Mouse (Mus musculus) heart, embryonic 11.5 days (tissue): ENCODE measurements around the gene Pef1. TPM values are rescaled to one million over a fixed set of nuclear protein-coding genes. Genes with fewer than 3 reads are reported as not detected.

Source experiments
- ATAC-seq: fragments of 200-750 bp; cut with Nextera tagmentation; replicated peaks from 2 replicates; pipeline ENCODE4 v1.8.0; 2017; ENCODE audit warnings: moderate library complexity; ENCODE audit not compliant: insufficient number of reproducible peaks, low FRiP score, low TSS enrichment
- H3K27ac ChIP-seq: fragments of 300-500 bp; sonication (generic); 2 replicates; pipeline ENCODE4 v1.5.1; 2014; ENCODE audit warnings: mild to moderate bottlenecking, low read depth, low read length
- H3K27me3 ChIP-seq: fragments of 300-500 bp; sonication (generic); 2 replicates; pipeline ENCODE4 v1.6.1; 2014; ENCODE audit warnings: mild to moderate bottlenecking, low read length, mixed read lengths; ENCODE audit not compliant: control insufficient read depth, insufficient read depth
- H3K36me3 ChIP-seq: fragments of 300-500 bp; sonication (generic); 2 replicates; pipeline ENCODE4 v1.6.1; 2014; ENCODE audit warnings: mild to moderate bottlenecking, low read length, moderate library complexity, mixed read lengths; ENCODE audit not compliant: control insufficient read depth, insufficient read depth
- H3K4me1 ChIP-seq: fragments of 300-500 bp; sonication (generic); 2 replicates; pipeline ENCODE4 v1.6.1; 2014; ENCODE audit warnings: low read length; ENCODE audit not compliant: control insufficient read depth, insufficient read depth
- H3K4me2 ChIP-seq: fragments of 300-500 bp; sonication (generic); 2 replicates; pipeline ENCODE4 v1.6.1; 2014; ENCODE audit warnings: mild to moderate bottlenecking, moderate library complexity
- H3K4me3 ChIP-seq: fragments of 300-500 bp; sonication (generic); 2 replicates; pipeline ENCODE4 v1.5.1; 2014; ENCODE audit warnings: low read depth, low read length
- H3K9ac ChIP-seq: fragments of 300-500 bp; sonication (generic); 2 replicates; pipeline ENCODE4 v1.6.1; 2014; ENCODE audit warnings: mild to moderate bottlenecking, low read depth, low read length, moderate library complexity
- H3K9me3 ChIP-seq: fragments of 300-500 bp; sonication (generic); replicated peaks from 2 replicates; pipeline ENCODE4 v1.6.1; 2016; ENCODE audit warnings: low read length; ENCODE audit not compliant: control insufficient read depth
- whole genome bisulfite sequencing: fragments of 180-500 bp; shearing (Covaris S2); extraction: QIAGEN DNeasy Blood & Tissue Kit; methylation state at CpG from one replicate; pipeline ENCODE4 v1.1.7; 2014; ENCODE audit not compliant: insufficient replicate concordance; 5-methylcytosine and 5-hydroxymethylcytosine counted together
- polyA plus RNA-seq: library from polyadenylated mRNA; unstranded; fragments of >200 nt; fragmentation: Nextera tagmentation; extraction: Ambion mirVana; gene quantifications from 2 replicates; pipeline ENCODE4 v1.2.1, GENCODE M21; 2014

Gene Pef1
- polyA plus RNA-seq, 1 experiment from 2014 or later: 58.0 TPM

DNA sequence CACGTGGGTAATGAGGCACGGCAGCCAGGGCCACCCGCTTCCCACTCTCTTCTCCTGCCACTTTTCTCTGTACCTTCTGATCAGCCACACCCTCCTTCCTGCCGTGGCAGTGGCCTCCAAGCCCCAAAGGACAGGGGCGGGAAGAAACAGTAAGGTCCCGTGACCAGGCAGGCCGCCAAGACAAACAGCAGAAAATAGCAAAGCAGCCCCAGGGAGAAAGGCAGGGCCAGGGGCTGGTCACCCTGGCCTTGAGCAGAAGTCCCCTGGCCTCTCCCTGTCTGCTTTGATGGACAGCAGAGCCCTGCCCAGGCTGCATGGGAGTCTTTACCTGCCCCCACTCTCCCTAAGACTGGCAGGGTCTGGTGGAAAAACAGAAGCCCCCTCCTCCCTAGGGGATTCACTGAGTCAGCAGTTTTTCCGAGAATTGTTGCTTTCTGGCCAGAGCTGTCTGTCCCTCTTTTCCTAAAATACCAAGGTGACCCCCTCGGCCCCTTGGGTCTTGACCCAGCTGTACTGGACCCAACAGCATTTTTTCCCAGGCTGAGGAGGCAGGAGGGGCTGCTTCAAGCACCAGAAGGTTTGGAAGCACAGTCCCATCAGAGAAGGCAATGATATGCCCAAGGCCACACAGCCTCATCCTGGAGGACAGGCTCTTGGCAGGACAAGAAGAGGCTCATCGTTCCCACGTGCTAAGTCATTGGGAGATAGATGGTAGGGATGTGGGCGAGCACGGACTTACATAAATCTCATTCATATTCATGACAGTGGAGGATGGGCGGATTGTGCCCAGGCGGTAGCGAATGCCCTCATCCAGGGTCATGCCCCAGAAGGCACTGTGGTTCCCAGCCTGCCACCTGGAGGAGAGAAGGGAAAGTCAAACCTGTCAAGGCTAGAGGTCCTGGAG, 66.2 kb downstream of the Pef1 start:
- Histone ChIP-seq H3K36me3 (no peaks in the 10 kb centered on the region), H3K27me3 (no peaks in the 10 kb centered on the region), H3K4me2 (peak overlapping the region; percentile 52), H3K4me3 (no peak overlapping the region), H3K9me3 (no peaks in the 10 kb centered on the region), H3K4me1 (peaks cover 67% of the 10 kb centered on the region), H3K9ac (peak overlapping the region; percentile 56), H3K27ac (peak overlapping the region; percentile 70)
- WGBS: 45% methylated on average over 16 of the region's 16 CpGs
- ATAC-seq: peak; percentile 31; the same call in 1 of the 2 replicates

- ATAC-seq: no peak
- no peak overlapping the region for H3K27ac ChIP-seq
Measured at GRCm38 (mm10) chr4:130169411-130169971, 67.1 kb downstream of the Pef1 start.

DNA sequence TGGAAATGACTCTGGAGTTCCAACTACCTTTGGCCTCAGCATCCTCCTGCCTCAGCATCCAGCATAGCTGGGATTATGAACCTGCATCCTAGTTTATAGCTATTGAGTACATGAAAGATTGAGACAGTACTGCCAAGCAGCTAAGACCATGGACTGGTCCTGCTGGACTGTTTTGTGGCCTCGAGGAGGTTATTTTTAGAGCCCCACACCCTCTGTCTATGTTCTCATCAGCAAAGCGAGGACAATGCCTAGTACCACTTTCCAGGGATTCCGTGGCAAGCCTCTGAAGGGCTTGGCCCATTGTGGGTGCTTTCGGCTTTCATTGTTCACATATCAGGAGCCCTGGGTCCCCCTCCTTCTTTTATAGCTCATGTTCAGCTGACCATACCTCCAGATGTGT, 68.0 kb downstream of the Pef1 start:
- no peak overlapping the region for H3K4me3 ChIP-seq
- H3K36me3 ChIP-seq: no peaks in the 10 kb centered on the region
- no peaks in the 10 kb centered on the region for H3K27me3 ChIP-seq
- H3K4me1 ChIP-seq: peaks cover 78% of the 10 kb centered on the region
- no peak for ATAC-seq
- no peak overlapping the region for H3K27ac ChIP-seq
- H3K4me2 ChIP-seq: no peak overlapping the region
- H3K9me3 ChIP-seq: no peaks in the 10 kb centered on the region
- 61% methylated on average over 4 of the region's 4 CpGs for WGBS
- H3K9ac ChIP-seq: no peak overlapping the region

More at GRCm38 (mm10) chr4:130169411-130169971, 67.1 kb downstream of the Pef1 start:
- Histone ChIP-seq H3K9me3 (no peaks in the 10 kb centered on the region), H3K4me2 (no peak overlapping the region), H3K36me3 (no peaks in the 10 kb centered on the region), H3K4me1 (peaks cover 69% of the 10 kb centered on the region), H3K9ac (no peak overlapping the region), H3K27me3 (no peaks in the 10 kb centered on the region), H3K4me3 (no peak overlapping the region)
- 81% methylated on average over 16 of the region's 16 CpGs for WGBS

DNA sequence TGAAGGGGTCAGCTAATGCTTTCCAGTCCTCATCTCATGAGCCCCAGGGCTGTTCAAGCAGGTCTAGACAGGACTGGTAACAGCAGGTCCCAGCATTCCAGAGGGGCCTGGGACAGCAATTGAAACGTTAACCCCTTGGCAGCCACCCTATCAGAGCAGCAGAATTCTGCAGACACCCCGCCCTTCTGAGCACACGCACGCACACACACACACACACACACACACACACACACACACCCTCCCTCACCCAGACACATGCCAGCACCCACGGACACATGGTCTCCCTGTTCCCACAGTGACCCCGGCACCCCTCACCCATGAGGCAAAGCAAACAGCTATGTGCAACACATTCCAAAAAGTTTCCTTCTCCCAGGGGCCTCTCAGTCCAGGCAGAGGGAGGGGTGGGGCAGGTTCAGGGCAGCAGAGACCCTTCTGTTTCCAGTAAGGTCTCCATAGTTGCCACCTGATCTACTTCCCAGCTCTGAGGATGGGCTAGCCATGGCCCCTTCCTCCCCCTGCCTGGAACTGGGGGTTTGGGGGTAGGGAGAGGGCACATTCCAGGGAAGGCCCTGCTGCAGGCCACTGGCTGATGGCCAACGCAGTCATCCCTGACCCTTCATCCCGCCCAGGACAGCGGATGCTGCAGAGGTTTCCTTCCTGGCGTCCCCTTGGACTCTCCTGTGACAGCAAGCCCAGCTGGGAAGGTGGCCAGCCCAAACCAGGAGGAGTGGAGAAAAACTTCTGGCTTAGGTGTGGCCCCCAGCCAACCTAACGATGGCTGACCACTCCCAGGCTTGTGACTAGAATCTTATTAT, 69.8 kb downstream of the Pef1 start:
- WGBS: 30% methylated on average over 11 of the region's 11 CpGs
- H3K9me3 ChIP-seq: no peaks in the 10 kb centered on the region
- H3K36me3 ChIP-seq: no peaks in the 10 kb centered on the region
- H3K27me3 ChIP-seq: no peaks in the 10 kb centered on the region
- peaks cover 80% of the 10 kb centered on the region for H3K4me1 ChIP-seq
- peak overlapping the region; percentile 61 for H3K9ac ChIP-seq
- ATAC-seq: no peak
- H3K4me2 ChIP-seq: peak overlapping the region; percentile 82
- peak overlapping the region; percentile 82 for H3K27ac ChIP-seq
- peak overlapping the region; percentile 25 for H3K4me3 ChIP-seq

- WGBS: 63% methylated on average over 11 of the region's 11 CpGs
- Histone ChIP-seq H3K36me3 (no peaks in the 10 kb centered on the region), H3K9me3 (no peaks in the 10 kb centered on the region), H3K27ac (peak overlapping the region; percentile 64), H3K9ac (peak overlapping the region; percentile 68; the same call in 1 of the 2 replicates), H3K4me3 (peak overlapping the region; percentile 46), H3K27me3 (no peaks in the 10 kb centered on the region), H3K4me1 (peaks cover 75% of the 10 kb centered on the region), H3K4me2 (peak overlapping the region; percentile 82)
- ATAC-seq: peak; percentile 64
Measured at GRCm38 (mm10) chr4:130173060-130173822, 70.9 kb downstream of the Pef1 start.

DNA sequence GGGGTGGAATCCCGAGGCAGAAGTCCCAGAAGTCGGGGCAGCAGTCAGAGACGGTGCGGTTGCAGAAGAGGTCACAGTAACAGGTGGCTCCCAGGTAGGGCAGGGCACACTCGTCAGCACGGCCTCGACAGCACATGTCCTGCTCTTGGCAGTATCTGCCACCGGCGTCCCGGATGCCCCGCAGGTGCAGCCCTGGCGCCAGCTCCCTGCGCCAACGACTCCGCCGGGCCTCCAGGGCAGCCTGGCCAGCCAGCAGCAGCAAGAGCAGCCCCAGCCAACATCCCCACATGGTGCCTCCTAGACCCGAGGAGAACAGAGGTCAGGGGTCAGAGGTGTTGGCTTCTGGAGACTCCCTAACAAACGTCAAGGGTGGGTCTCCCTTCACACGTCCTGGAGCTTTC, 71.6 kb downstream of the Pef1 start:
- Histone ChIP-seq H3K4me1 (peaks cover 68% of the 10 kb centered on the region), H3K27ac (peak overlapping the region; percentile 64), H3K4me3 (peak overlapping the region; percentile 46), H3K4me2 (peak overlapping the region; percentile 82), H3K9me3 (no peaks in the 10 kb centered on the region), H3K27me3 (peaks cover 2% of the 10 kb centered on the region; the same call in 1 of the 2 replicates), H3K9ac (peak overlapping the region; percentile 68), H3K36me3 (no peaks in the 10 kb centered on the region)
- no peak for ATAC-seq
- WGBS: 41% methylated on average over 19 of the region's 19 CpGs

DNA sequence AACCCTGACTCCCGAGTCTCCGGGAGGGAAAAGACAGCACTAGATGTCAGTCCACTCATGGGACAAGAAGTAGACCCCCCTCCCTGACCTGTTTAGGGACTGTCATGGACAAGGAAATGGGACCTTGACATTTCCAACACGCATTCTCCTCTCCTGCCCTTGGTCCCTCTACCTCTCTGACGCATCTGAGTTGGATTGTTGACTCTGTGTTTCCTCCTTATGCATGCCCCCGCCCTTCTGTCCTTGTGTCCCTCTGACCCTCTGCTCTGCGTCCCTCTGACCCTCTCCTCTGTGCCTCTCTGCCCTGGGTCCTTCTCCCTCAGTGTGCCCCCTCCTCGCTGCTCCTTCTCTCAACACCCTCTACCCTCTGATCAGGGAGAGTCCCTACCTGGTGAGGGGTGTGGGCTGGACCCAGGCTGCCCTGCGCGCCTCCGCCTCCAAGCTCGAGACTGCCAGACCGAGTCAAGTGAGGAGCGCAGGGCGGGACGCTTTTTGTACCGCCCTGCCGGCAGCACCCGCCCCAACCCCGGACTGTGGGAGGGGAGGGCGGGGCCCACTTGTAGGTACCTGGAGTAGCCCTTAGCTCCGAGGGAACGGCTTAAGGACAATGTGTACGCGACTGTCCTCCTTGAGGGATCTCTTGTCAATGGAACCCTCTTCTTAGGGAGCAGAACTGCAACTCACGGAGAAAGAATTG, 72.1 kb downstream of the Pef1 start:
- Histone ChIP-seq H3K9me3 (no peaks in the 10 kb centered on the region), H3K4me1 (peaks cover 65% of the 10 kb centered on the region), H3K27ac (peak overlapping the region; percentile 64), H3K4me3 (peak overlapping the region; percentile 46), H3K36me3 (no peaks in the 10 kb centered on the region), H3K9ac (peak overlapping the region; percentile 68), H3K27me3 (peaks cover 3% of the 10 kb centered on the region; the same call in 1 of the 2 replicates), H3K4me2 (peak overlapping the region; percentile 82)
- WGBS: 2% methylated on average over 25 of the region's 25 CpGs
- peak; percentile 78 for ATAC-seq
